Mouse (Mus musculus) forebrain, embryonic 14.5 days (tissue): ENCODE measurements around the gene Olfr1369-ps1. TPM values are rescaled to one million over a fixed set of nuclear protein-coding genes. Genes with fewer than 3 reads are reported as not detected.
A peak's percentile ranks its signal among the peaks of the same experiment; 100 is the strongest.

Experiments used
- ATAC-seq: fragments of 200-750 bp; cut with Nextera tagmentation; 2 replicates; pipeline ENCODE4 v1.8.0; 2017; ENCODE audit warnings: mild to moderate bottlenecking, moderate library complexity
- DNase-seq: peaks from one replicate; pipeline ENCODE4 v3.0.0-alpha.2; 2015; ENCODE audit warnings: low spot score
- H3K27ac ChIP-seq: fragments of 300-500 bp; sonication (generic); 2 replicates; pipeline ENCODE4 v1.5.1; 2014; ENCODE audit warnings: low read depth, mild to moderate bottlenecking, control low read depth, low read length, moderate library complexity
- H3K27me3 ChIP-seq: fragments of 300-500 bp; sonication (generic); replicated peaks from 2 replicates; pipeline ENCODE4 v1.6.1; 2014; ENCODE audit warnings: low read length, control low read depth, mixed read lengths; ENCODE audit not compliant: control insufficient read depth, insufficient read depth
- H3K36me3 ChIP-seq: fragments of 300-500 bp; sonication (generic); 2 replicates; pipeline ENCODE4 v1.6.1; 2014; ENCODE audit warnings: low read length, control low read depth; ENCODE audit not compliant: control insufficient read depth, insufficient read depth
- H3K4me1 ChIP-seq: fragments of 300-500 bp; sonication (generic); 2 replicates; pipeline ENCODE4 v1.6.1; 2014; ENCODE audit warnings: antibody characterized with exemption, low read length, control low read depth; ENCODE audit not compliant: control insufficient read depth, insufficient read depth
- H3K4me2 ChIP-seq: fragments of 300-500 bp; sonication (generic); 2 replicates; pipeline ENCODE4 v1.6.1; 2014; ENCODE audit warnings: mild to moderate bottlenecking, control low read depth, low read length
- H3K4me3 ChIP-seq: fragments of 300-500 bp; sonication (generic); 2 replicates; pipeline ENCODE4 v1.5.1; 2014; ENCODE audit warnings: low read depth, low read length, control low read depth
- H3K9ac ChIP-seq: fragments of 300-500 bp; sonication (generic); 2 replicates; pipeline ENCODE4 v1.6.1; 2014; ENCODE audit warnings: mild to moderate bottlenecking, low read length, control low read depth, moderate library complexity
- H3K9me3 ChIP-seq: fragments of 300-500 bp; sonication (generic); replicated peaks from 2 replicates; pipeline ENCODE4 v1.6.1; 2016; ENCODE audit warnings: low read length, control low read depth, mixed read lengths; ENCODE audit not compliant: control insufficient read depth
- WGBS: fragments of 180-500 bp; shearing (Covaris S2); extraction: QIAGEN DNeasy Blood & Tissue Kit; methylation state at CpG from one replicate; pipeline ENCODE4 v1.1.7; 2014; 5-methylcytosine and 5-hydroxymethylcytosine counted together
- polyA plus RNA-seq: library from polyadenylated mRNA; unstranded; fragments of >200 nt; fragmentation: Nextera tagmentation; extraction: Ambion mirVana; gene quantifications from 2 replicates; pipeline ENCODE4 v1.2.1, GENCODE M21; 2014

Gene Olfr1369-ps1
- polyA plus RNA-seq, 1 experiment from 2014 or later, result not detected

DNA sequence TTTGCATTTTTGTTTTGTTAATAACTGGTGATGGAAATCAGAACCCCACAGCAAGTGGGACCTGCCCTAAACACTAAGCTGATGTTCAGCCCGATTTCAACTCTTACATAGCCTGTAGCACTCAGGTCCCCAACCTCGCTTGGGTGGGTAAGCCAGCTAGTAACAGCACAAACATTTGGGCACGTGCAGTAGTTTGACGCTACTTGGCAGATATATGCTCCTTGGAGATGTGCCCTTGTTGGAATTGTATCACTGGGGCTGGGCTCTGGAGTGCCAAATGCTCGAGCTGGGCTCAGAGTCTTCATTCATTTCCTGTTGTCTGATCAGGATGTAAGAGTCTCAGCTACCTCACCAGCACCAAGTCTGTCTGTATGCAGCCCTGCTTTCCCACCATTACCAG lies 51.3 kb downstream of the Olfr1369-ps1 start:
- DNase-seq (peak; percentile 49), ATAC-seq (no peak)
- H3K27ac ChIP-seq, result no peak overlapping the region
- H3K27me3 ChIP-seq, result 0 out of 2 replicates have a peak, but pooled peaks cover 2% of the 10 kb centered on the region
- H3K4me1 ChIP-seq, result peaks cover 5% of the 10 kb centered on the region; the same call in 1 of the 2 replicates
- H3K36me3 ChIP-seq, result no peaks in the 10 kb centered on the region
- no peak overlapping the region for H3K4me3 ChIP-seq
- 45% methylated on average over 5 of the region's 5 CpGs for WGBS
- no peak overlapping the region for H3K4me2 ChIP-seq
- no peaks in the 10 kb centered on the region for H3K9me3 ChIP-seq
- no peak overlapping the region for H3K9ac ChIP-seq

DNA sequence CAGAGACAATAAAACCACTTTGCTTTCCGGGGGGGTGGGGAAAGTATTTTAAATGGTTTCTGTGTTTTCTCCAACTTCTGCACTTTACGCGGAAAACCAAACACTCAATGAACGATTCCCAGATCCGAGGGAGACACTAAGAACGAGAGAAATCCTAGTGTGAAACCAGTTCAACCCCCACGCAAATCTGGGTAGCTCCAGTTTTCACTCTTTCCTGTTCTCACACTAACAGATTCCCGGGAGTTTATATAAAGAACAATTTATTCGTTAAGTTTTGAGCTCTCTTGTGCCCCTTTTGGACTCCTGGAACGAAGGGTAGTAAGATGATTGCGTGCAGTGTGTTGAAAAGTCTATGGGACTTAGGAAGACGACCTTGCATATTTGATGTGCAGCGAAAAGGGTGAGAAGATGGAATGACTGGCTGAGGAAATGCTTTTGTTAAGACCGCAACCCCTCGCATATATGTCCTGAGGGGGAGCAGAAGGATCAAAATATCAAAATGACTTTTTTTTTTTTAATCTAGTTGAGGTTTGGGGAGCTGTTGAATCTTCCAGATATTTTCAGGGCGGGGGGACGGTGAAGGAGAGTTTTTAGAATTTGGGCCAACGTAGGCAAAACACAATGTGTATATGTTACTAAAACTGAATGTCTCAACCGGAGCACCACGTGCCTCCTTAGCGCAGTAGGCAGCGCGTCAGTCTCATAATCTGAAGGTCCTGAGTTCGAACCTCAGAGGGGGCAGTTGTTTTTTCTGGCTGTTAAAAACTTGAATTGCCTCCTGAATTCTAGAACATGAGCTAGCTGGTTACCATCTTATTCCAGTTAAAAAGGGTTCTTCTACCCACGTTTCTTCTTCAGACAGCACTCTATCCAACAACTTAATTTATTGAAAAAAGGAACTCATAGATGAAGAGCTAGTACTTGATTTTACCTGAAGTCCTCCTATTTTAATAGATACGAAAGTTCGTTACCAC lies 55.9 kb downstream of the Olfr1369-ps1 start:
- Histone ChIP-seq H3K4me3 (peak overlapping the region; percentile 53), H3K27ac (no peak overlapping the region)
- ATAC-seq, result peak; percentile 65

GRCm38 (mm10) chr13:21167910-21168300 lies 56.6 kb downstream of the Olfr1369-ps1 start:
- ATAC-seq, result peak; percentile 54
- 0% methylated on average over 8 of the region's 8 CpGs for WGBS

More for the DNA sequence above, 55.9 kb downstream of the Olfr1369-ps1 start:
- Histone ChIP-seq H3K36me3 (no peaks in the 10 kb centered on the region), H3K9ac (peak overlapping the region; percentile 43), H3K4me1 (no peaks in the 10 kb centered on the region), H3K4me2 (peak overlapping the region; percentile 89), H3K27me3 (0 out of 2 replicates have a peak, but pooled peaks cover 2% of the 10 kb centered on the region), H3K9me3 (no peaks in the 10 kb centered on the region)
- WGBS, result under 1% methylated on average over 27 of the region's 27 CpGs
- DNase-seq, result peak; percentile 90

GRCm38 (mm10) chr13:21168371-21169011 lies 57.2 kb downstream of the Olfr1369-ps1 start:
- peak; percentile 46 for DNase-seq
- Histone ChIP-seq H3K9me3 (no peaks in the 10 kb centered on the region), H3K9ac (peak overlapping the region; percentile 61), H3K4me3 (peak overlapping the region; percentile 53), H3K4me2 (peak overlapping the region; percentile 89), H3K27ac (no peak overlapping the region), H3K4me1 (peaks cover 4% of the 10 kb centered on the region; the same call in 1 of the 2 replicates), H3K27me3 (0 out of 2 replicates have a peak, but pooled peaks cover 2% of the 10 kb centered on the region), H3K36me3 (no peaks in the 10 kb centered on the region)
- ATAC-seq, result no peak
- WGBS, result under 1% methylated on average over 16 of the region's 16 CpGs

More at GRCm38 (mm10) chr13:21167910-21168300, 56.6 kb downstream of the Olfr1369-ps1 start:
- H3K9ac ChIP-seq, result peak overlapping the region; percentile 61
- peaks cover 4% of the 10 kb centered on the region; the same call in 1 of the 2 replicates for H3K4me1 ChIP-seq
- no peaks in the 10 kb centered on the region for H3K9me3 ChIP-seq
- H3K36me3 ChIP-seq, result no peaks in the 10 kb centered on the region
- no peak overlapping the region for H3K27ac ChIP-seq
- DNase-seq, result peak; percentile 62
- peak overlapping the region; percentile 53 for H3K4me3 ChIP-seq
- H3K27me3 ChIP-seq, result 0 out of 2 replicates have a peak, but pooled peaks cover 2% of the 10 kb centered on the region
- peak overlapping the region; percentile 89 for H3K4me2 ChIP-seq

Other genes starting within 250 kb of the Olfr1369-ps1 start
- not detected in 2 replicates for gene Olfr1370, start 36.5 kb upstream of the Olfr1369-ps1 start, polyA plus RNA-seq
- gene Olfr263, start 18.2 kb downstream of the Olfr1369-ps1 start, polyA plus RNA-seq, result not detected in 2 replicates
- gene Olfr1368, start 34.4 kb downstream of the Olfr1369-ps1 start, polyA plus RNA-seq, result not detected in 2 replicates
- 80.7 and 82.3 TPM in 2 replicates for gene Trim27, start 68.0 kb downstream of the Olfr1369-ps1 start, polyA plus RNA-seq
- not detected in 2 replicates for gene Gpx5, start 181.2 kb downstream of the Olfr1369-ps1 start, polyA plus RNA-seq
- not detected in 2 replicates for gene Gpx6, start 200.6 kb downstream of the Olfr1369-ps1 start, polyA plus RNA-seq
- not detected in 2 replicates for gene Olfr1367, start 235.4 kb downstream of the Olfr1369-ps1 start, polyA plus RNA-seq